Mouse (Mus musculus): ENCODE results near the gene Prmt3. TPM values are rescaled to one million over a fixed set of nuclear protein-coding genes. Genes with fewer than 3 reads are reported as not detected.

Gene Prmt3
- total RNA-seq, 2 experiments from 2014 or later: 14.4 to 15.4 TPM

Other genes with a start within 250 kb of the Prmt3 start
- gene Dbx1, start 141.5 kb upstream of the Prmt3 start, total RNA-seq (2021): not detected
- gene Htatip2, start 19.2 kb upstream of the Prmt3 start, total RNA-seq (2021): 1 to 10 TPM; 6.4 to 7.6 TPM
- not detected for gene Slc6a5, start 131.8 kb downstream of the Prmt3 start, total RNA-seq (2021)
- gene Nell1, start 196.5 kb downstream of the Prmt3 start, total RNA-seq (2021): under 1 TPM in 1 of 2 experiments, not detected in 1; 0.10 TPM